Mouse (Mus musculus): ENCODE results near the gene Rnf19b. TPM values are rescaled to one million over a fixed set of nuclear protein-coding genes. Genes with fewer than 3 reads are reported as not detected.

The Rnf19b gene
- polyA plus RNA-seq, 1 experiment from 2014 or later, result 7.1 TPM

GRCm38 (mm10) chr4:129125736-129126451 lies 67.8 kb downstream of the Rnf19b start:
- Histone ChIP-seq H3K4me1 (peaks cover 41% of the 10 kb centered on the region), H3K27ac (0 out of 2 replicates have a peak overlapping the region, but pooled peaks have one; percentile 4), H3K9me3 (replicated peaks) (no peaks in the 10 kb centered on the region), H3K4me3 (peak overlapping the region; percentile 24; the same call in 1 of the 2 replicates), H3K27me3 (replicated peaks) (peaks cover 94% of the 10 kb centered on the region), H3K36me3 (no peaks in the 10 kb centered on the region), H3K4me2 (peak overlapping the region; percentile 52), H3K9ac (0 out of 2 replicates have a peak overlapping the region, but pooled peaks have one; percentile 12)
- ATAC-seq, result 0 out of 2 replicates have a peak, but pooled peaks have one; percentile 6
- 8% methylated on average over 19 of the region's 19 CpGs for WGBS (ENCODE audit: insufficient replicate concordance)

GRCm38 (mm10) chr4:129128582-129129338 lies 70.7 kb downstream of the Rnf19b start:
- H3K4me1 ChIP-seq, result peaks cover 39% of the 10 kb centered on the region
- WGBS (ENCODE audit: insufficient replicate concordance), result 50% methylated on average over 13 of the region's 13 CpGs
- H3K27me3 ChIP-seq (replicated peaks), result peaks cover 94% of the 10 kb centered on the region
- H3K9ac ChIP-seq, result no peak overlapping the region
- no peak for ATAC-seq
- no peak overlapping the region for H3K4me2 ChIP-seq
- no peaks in the 10 kb centered on the region for H3K9me3 ChIP-seq (replicated peaks)
- H3K27ac ChIP-seq, result no peak overlapping the region
- H3K4me3 ChIP-seq, result no peak overlapping the region
- H3K36me3 ChIP-seq, result no peaks in the 10 kb centered on the region

GRCm38 (mm10) chr4:129129387-129129786 lies 71.3 kb downstream of the Rnf19b start:
- 48% methylated on average over 9 of the region's 9 CpGs for WGBS (ENCODE audit: insufficient replicate concordance)

GRCm38 (mm10) chr4:129130149-129130548 lies 72.1 kb downstream of the Rnf19b start:
- H3K4me2 ChIP-seq, result peak overlapping the region; percentile 52
- no peak for ATAC-seq
- H3K36me3 ChIP-seq, result no peaks in the 10 kb centered on the region
- peaks cover 35% of the 10 kb centered on the region for H3K4me1 ChIP-seq
- 3% methylated on average over 8 of the region's 8 CpGs for WGBS (ENCODE audit: insufficient replicate concordance)
- H3K27me3 ChIP-seq (replicated peaks), result peaks cover 93% of the 10 kb centered on the region
- H3K4me3 ChIP-seq, result no peak overlapping the region
- no peaks in the 10 kb centered on the region for H3K9me3 ChIP-seq (replicated peaks)
- no peak overlapping the region for H3K27ac ChIP-seq
- 0 out of 2 replicates have a peak overlapping the region, but pooled peaks have one; percentile 5 for H3K9ac ChIP-seq

More at GRCm38 (mm10) chr4:129129387-129129786, 71.3 kb downstream of the Rnf19b start:
- Histone ChIP-seq H3K9ac (no peak overlapping the region), H3K4me3 (no peak overlapping the region), H3K36me3 (no peaks in the 10 kb centered on the region), H3K27ac (no peak overlapping the region), H3K9me3 (replicated peaks) (no peaks in the 10 kb centered on the region), H3K4me2 (no peak overlapping the region), H3K27me3 (replicated peaks) (peaks cover 93% of the 10 kb centered on the region), H3K4me1 (peaks cover 39% of the 10 kb centered on the region)
- ATAC-seq, result no peak

- Histone ChIP-seq H3K36me3 (no peaks in the 10 kb centered on the region), H3K4me2 (peak overlapping the region; percentile 52), H3K4me1 (peaks cover 28% of the 10 kb centered on the region), H3K4me3 (peak overlapping the region; percentile 21), H3K9me3 (replicated peaks) (no peaks in the 10 kb centered on the region), H3K27ac (no peak overlapping the region), H3K9ac (no peak overlapping the region), H3K27me3 (replicated peaks) (peaks cover 93% of the 10 kb centered on the region)
- 5% methylated on average over 17 of the region's 17 CpGs for WGBS (ENCODE audit: insufficient replicate concordance)
- ATAC-seq, result 0 out of 2 replicates have a peak, but pooled peaks have one; percentile 25
Measured at GRCm38 (mm10) chr4:129130755-129131303, 72.8 kb downstream of the Rnf19b start.

GRCm38 (mm10) chr4:129134799-129135585 lies 76.9 kb downstream of the Rnf19b start:
- Histone ChIP-seq H3K27me3 (replicated peaks) (peaks cover 92% of the 10 kb centered on the region), H3K4me3 (no peak overlapping the region), H3K9ac (no peak overlapping the region), H3K27ac (no peak overlapping the region), H3K9me3 (replicated peaks) (no peaks in the 10 kb centered on the region), H3K36me3 (no peaks in the 10 kb centered on the region), H3K4me2 (peak overlapping the region; percentile 44), H3K4me1 (peaks cover 54% of the 10 kb centered on the region)
- no peak for ATAC-seq
- 5% methylated on average over 15 of the region's 15 CpGs for WGBS (ENCODE audit: insufficient replicate concordance)

Other genes starting within 250 kb of the Rnf19b start
- 1.3 and 1.8 TPM in 2 replicates for gene Trim62, start 174.7 kb upstream of the Rnf19b start, polyA plus RNA-seq (2016; fragmentation: Nextera tagmentation; extraction: Ambion mirVana)
- 2.0 and 2.5 TPM in 2 replicates for gene Azin2, start 95.8 kb upstream of the Rnf19b start, polyA plus RNA-seq (2016; fragmentation: Nextera tagmentation; extraction: Ambion mirVana)
- gene Ak2, start 66.3 kb upstream of the Rnf19b start, polyA plus RNA-seq (2016; fragmentation: Nextera tagmentation; extraction: Ambion mirVana), result 176 and 179 TPM in 2 replicates
- 1.9 and 2.0 TPM in 2 replicates for gene Tmem54, start 47.3 kb downstream of the Rnf19b start, polyA plus RNA-seq (2016; fragmentation: Nextera tagmentation; extraction: Ambion mirVana)
- 1.9 and 2.3 TPM in 2 replicates for gene Hpca, start 63.8 kb downstream of the Rnf19b start, polyA plus RNA-seq (2016; fragmentation: Nextera tagmentation; extraction: Ambion mirVana)
- gene Fndc5, start 78.7 kb downstream of the Rnf19b start, polyA plus RNA-seq (2016; fragmentation: Nextera tagmentation; extraction: Ambion mirVana), result 1.3 and 1.8 TPM in 2 replicates
- gene S100pbp, start 131.5 kb downstream of the Rnf19b start, polyA plus RNA-seq (2016; fragmentation: Nextera tagmentation; extraction: Ambion mirVana), result 10.9 and 12.1 TPM in 2 replicates
- gene Yars, start 131.5 kb downstream of the Rnf19b start, polyA plus RNA-seq (2016; fragmentation: Nextera tagmentation; extraction: Ambion mirVana), result 92.4 and 92.9 TPM in 2 replicates
- 0.72 and 0.92 TPM in 2 replicates for gene C77080, start 203.1 kb downstream of the Rnf19b start, polyA plus RNA-seq (2016; fragmentation: Nextera tagmentation; extraction: Ambion mirVana)
- 0.13 and 0.24 TPM in 2 replicates for gene Sync, start 229.3 kb downstream of the Rnf19b start, polyA plus RNA-seq (2016; fragmentation: Nextera tagmentation; extraction: Ambion mirVana)